Mouse (Mus musculus) hindbrain, embryonic 11.5 days (tissue): ENCODE measurements around the gene Il6ra. TPM values are rescaled to one million over a fixed set of nuclear protein-coding genes. Genes with fewer than 3 reads are reported as not detected.

Experiments used
- ATAC-seq: fragments of 200-750 bp; cut with Nextera tagmentation; 2 replicates; pipeline ENCODE4 v1.8.0; 2017; ENCODE audit warnings: mild to moderate bottlenecking, moderate TSS enrichment, moderate library complexity; ENCODE audit not compliant: low FRiP score
- DNase-seq: peaks from one replicate; pipeline ENCODE4 v3.0.0-alpha.2; 2015; ENCODE audit warnings: low spot score
- H3K27ac ChIP-seq: fragments of 300-500 bp; sonication (generic); 2 replicates; pipeline ENCODE4 v1.5.1; 2014; ENCODE audit warnings: mild to moderate bottlenecking, low read depth, low read length
- H3K27me3 ChIP-seq: fragments of 300-500 bp; sonication (generic); 2 replicates; pipeline ENCODE4 v1.6.1; 2014; ENCODE audit warnings: mild to moderate bottlenecking, low read length, moderate library complexity, mixed read lengths; ENCODE audit not compliant: control insufficient read depth, insufficient read depth
- H3K36me3 ChIP-seq: fragments of 300-500 bp; sonication (generic); 2 replicates; pipeline ENCODE4 v1.6.1; 2014; ENCODE audit warnings: mild to moderate bottlenecking, low read length, moderate library complexity, mixed read lengths; ENCODE audit not compliant: control insufficient read depth, insufficient read depth
- H3K4me1 ChIP-seq: fragments of 300-500 bp; sonication (generic); replicated peaks from 2 replicates; pipeline ENCODE4 v1.6.1; 2014; ENCODE audit warnings: low read length, mixed read lengths; ENCODE audit not compliant: control insufficient read depth, insufficient read depth
- H3K4me2 ChIP-seq: fragments of 300-500 bp; sonication (generic); replicated peaks from 2 replicates; pipeline ENCODE4 v1.6.1; 2014; ENCODE audit warnings: mild to moderate bottlenecking, low read depth, low read length
- H3K4me3 ChIP-seq: fragments of 300-500 bp; sonication (generic); 2 replicates; pipeline ENCODE4 v1.5.1; 2014; ENCODE audit warnings: low read depth, low read length
- H3K9ac ChIP-seq: fragments of 300-500 bp; sonication (generic); 2 replicates; pipeline ENCODE4 v1.6.1; 2014; ENCODE audit warnings: low read depth, low read length
- H3K9me3 ChIP-seq: fragments of 300-500 bp; sonication (generic); 2 replicates; pipeline ENCODE4 v1.6.1; 2016; ENCODE audit warnings: low read length; ENCODE audit not compliant: control insufficient read depth
- WGBS: fragments of 180-500 bp; shearing (Covaris S2); extraction: QIAGEN DNeasy Blood & Tissue Kit; methylation state at CpG from one replicate; pipeline ENCODE4 v1.1.7; 2014; 5-methylcytosine and 5-hydroxymethylcytosine counted together
- polyA plus RNA-seq: library from polyadenylated mRNA; unstranded; fragments of >200 nt; fragmentation: Nextera tagmentation; extraction: Ambion mirVana; gene quantifications from 2 replicates; pipeline ENCODE4 v1.2.1, GENCODE M21; 2014

Gene Il6ra
- polyA plus RNA-seq, 1 experiment from 2014 or later = 0.22 TPM

DNA sequence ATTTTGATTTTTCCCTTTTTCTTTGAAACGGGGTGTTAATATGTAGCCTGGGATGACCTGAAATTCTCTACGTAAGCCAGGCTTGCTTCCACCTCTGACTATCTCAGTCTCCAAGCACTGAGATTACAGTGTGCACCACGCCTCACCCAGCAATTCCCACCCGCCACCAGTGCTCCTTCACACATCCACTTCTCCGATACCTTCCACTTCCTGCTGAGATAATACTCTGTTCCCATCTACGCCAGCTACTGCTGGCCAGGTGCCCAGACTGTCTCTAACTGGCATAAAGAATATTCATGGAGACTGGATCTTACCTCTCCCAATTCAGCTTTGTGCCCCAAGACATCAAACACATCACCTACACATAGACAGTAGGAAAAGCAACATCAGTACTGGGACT lies 35.7 kb upstream of the Il6ra start:
- Histone ChIP-seq H3K4me2 (no peak overlapping the region), H3K27me3 (no peaks in the 10 kb centered on the region), H3K9me3 (no peaks in the 10 kb centered on the region), H3K4me3 (no peak overlapping the region), H3K9ac (no peak overlapping the region), H3K36me3 (peaks cover 34% of the 10 kb centered on the region), H3K4me1 (no peaks in the 10 kb centered on the region), H3K27ac (no peak overlapping the region)
- WGBS = 96% methylated on average over 6 of the region's 6 CpGs
- DNase-seq = no peak
- ATAC-seq = no peak

DNA sequence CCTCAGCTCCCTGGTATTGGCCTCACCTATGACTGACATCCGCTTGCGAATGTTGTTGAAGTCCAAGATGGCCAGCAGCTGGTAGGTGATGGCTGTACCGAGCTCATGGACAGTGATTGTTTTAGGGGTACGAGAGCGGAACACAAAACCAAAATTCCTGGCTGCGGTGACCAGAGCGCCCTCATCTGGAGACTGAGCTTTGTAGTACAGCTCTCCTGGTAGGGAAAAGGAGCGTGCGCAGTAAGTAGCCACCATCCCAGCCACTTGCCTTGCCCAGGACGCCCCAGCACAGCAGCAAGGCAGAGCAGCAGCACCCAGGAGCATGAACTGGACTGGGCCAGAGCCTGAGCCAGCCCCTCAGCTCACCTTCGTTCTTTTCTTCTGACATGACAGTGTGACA lies 35.0 kb upstream of the Il6ra start:
- ATAC-seq (no peak), DNase-seq (no peak)
- Histone ChIP-seq H3K36me3 (peaks cover 37% of the 10 kb centered on the region), H3K4me3 (no peak overlapping the region), H3K9me3 (no peaks in the 10 kb centered on the region), H3K4me1 (no peaks in the 10 kb centered on the region), H3K27me3 (no peaks in the 10 kb centered on the region), H3K9ac (no peak overlapping the region), H3K27ac (no peak overlapping the region), H3K4me2 (no peak overlapping the region)
- WGBS = 91% methylated on average over 11 of the region's 11 CpGs

DNA sequence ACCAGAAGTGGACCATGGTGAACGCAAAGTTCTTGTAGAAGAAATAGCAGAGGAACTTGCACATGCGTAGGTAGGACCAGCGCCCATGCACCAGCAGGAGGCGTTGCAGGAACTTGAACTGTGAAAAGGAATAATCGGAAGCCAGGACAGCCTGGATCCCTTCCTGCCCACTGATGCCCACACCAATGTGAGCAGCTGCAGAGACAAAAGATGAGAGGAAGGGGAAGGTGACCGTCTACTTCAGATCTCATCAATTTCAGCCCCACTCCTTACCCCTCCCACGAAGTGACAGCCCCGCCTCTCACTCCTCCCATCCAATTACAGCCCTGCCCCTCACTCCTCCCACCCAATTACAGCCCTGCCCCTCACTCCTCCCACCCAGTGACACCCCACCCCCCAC lies 32.0 kb upstream of the Il6ra start:
- Histone ChIP-seq H3K9ac (no peak overlapping the region), H3K36me3 (peaks cover 22% of the 10 kb centered on the region), H3K4me3 (no peak overlapping the region), H3K27me3 (no peaks in the 10 kb centered on the region), H3K9me3 (no peaks in the 10 kb centered on the region), H3K27ac (no peak overlapping the region), H3K4me1 (no peaks in the 10 kb centered on the region), H3K4me2 (no peak overlapping the region)
- 81% methylated on average over 8 of the region's 8 CpGs for WGBS
- DNase-seq = no peak
- ATAC-seq = no peak

DNA sequence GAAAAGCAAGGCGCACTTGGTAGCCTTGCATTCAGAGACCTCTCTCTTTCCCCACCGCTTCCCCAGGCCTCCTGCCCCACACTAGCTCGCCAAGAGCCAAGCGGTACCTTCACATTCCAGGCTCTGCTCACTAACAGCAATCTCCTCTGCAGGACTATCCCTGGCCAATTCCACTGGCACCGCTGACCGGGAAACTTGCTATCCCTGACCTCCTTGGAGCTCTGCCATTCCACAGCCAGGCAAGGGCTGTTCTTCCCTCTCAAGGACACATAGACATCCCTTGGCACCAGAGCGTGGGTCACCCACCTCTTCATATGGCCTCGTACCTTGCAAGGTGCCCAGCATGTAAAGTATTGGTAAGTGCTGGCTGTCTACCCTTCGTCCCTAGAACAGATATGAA lies 29.9 kb upstream of the Il6ra start:
- H3K4me3 ChIP-seq = no peak overlapping the region
- no peaks in the 10 kb centered on the region for H3K9me3 ChIP-seq
- no peak overlapping the region for H3K9ac ChIP-seq
- peaks cover 23% of the 10 kb centered on the region for H3K36me3 ChIP-seq
- ATAC-seq (no peak), DNase-seq (no peak)
- H3K4me1 ChIP-seq = no peaks in the 10 kb centered on the region
- WGBS = 91% methylated on average over 9 of the region's 9 CpGs
- no peaks in the 10 kb centered on the region for H3K27me3 ChIP-seq
- no peak overlapping the region for H3K27ac ChIP-seq
- H3K4me2 ChIP-seq = no peak overlapping the region

DNA sequence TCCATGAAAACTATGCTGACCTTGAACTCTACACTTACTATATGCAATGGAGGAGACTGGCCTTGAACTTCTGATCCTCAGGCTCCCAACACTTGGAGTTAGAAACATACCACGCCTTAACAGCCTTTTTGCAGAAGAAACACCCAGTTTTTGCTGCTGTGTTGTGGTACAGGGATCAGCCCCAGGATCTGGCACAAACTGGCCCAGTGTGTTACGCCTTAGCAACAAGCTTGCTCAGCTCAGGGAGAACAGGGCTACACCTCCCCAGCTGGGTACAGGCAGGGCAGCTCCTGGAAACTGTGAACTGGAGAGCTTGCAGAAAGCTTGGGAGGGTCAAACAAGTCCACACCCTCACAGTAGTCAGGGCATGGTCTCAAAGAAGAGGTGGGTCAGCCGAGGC lies 23.5 kb upstream of the Il6ra start:
- Histone ChIP-seq H3K4me2 (no peak overlapping the region), H3K27me3 (no peaks in the 10 kb centered on the region), H3K36me3 (peaks cover 3% of the 10 kb centered on the region), H3K27ac (no peak overlapping the region), H3K4me3 (no peak overlapping the region), H3K9me3 (no peaks in the 10 kb centered on the region), H3K9ac (no peak overlapping the region), H3K4me1 (no peaks in the 10 kb centered on the region)
- no peak for DNase-seq
- ATAC-seq = no peak
- 93% methylated on average over 3 of the region's 3 CpGs for WGBS

DNA sequence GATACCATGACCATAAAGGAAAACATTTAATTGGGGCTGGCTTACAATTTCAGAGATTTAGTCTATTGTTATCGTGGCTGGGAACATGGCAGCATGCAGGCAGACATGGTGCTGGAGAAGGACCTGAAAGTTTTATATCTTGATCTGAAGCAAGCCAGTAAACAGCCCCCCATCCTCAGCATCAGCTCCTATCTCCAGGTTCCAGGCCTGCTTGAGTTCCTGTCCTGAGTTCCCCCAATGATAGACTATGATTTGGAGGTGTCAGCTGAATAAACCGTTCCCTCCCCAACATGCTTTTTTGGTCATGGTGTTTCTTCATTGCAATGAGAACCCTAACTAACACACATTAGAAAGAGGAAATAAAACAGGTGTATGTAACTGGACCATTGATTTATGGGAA lies 19.9 kb upstream of the Il6ra start:
- Histone ChIP-seq H3K4me1 (no peaks in the 10 kb centered on the region), H3K36me3 (no peaks in the 10 kb centered on the region; the same call in 1 of the 2 replicates), H3K4me3 (no peak overlapping the region), H3K9ac (no peak overlapping the region), H3K9me3 (no peaks in the 10 kb centered on the region), H3K4me2 (no peak overlapping the region), H3K27me3 (no peaks in the 10 kb centered on the region), H3K27ac (no peak overlapping the region)
- ATAC-seq = no peak
- 87% methylated on average over 2 of the region's 2 CpGs for WGBS
- no peak for DNase-seq

DNA sequence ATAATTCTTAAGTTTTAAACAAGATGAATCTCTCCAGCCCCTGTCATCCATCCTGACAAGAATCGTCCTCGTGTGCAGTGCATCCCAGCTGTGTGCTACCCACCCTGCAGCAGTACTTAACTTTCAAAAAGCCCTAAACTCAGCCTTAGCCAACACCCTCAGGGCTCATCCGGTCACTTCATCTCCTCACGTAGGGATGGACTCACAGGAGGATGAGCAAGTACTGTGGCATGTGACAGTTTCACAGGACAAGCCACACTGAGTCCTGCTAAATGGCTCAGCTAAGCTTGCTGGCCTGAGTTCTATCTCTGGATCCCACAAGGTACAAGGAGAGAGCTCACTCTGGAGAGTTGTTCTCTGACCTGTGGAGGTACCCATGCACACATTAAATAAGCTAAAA lies 16.0 kb upstream of the Il6ra start:
- ATAC-seq (no peak), DNase-seq (no peak)
- Histone ChIP-seq H3K27ac (no peak overlapping the region), H3K36me3 (no peaks in the 10 kb centered on the region), H3K4me1 (no peaks in the 10 kb centered on the region), H3K27me3 (no peaks in the 10 kb centered on the region), H3K4me3 (no peak overlapping the region), H3K9me3 (no peaks in the 10 kb centered on the region), H3K4me2 (no peak overlapping the region), H3K9ac (no peak overlapping the region)
- 79% methylated on average over 4 of the region's 4 CpGs for WGBS

DNA sequence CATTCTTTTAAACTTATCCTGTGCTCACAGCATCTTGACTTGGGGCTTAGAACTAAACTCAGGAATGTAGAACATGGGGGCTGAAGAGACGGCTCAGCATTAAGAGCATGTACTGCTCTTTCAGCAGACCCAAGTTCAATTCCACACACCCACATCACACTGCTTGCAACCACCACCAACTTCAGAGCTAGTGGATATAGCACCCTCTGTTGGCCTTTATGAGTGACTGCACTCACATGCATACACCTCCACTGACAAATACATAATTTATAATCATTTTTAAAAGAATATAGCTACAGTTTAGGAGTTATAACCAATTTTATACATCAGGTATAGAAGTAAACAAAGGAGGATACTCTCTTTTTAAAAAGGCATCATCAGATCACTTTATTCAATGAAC lies 13.4 kb upstream of the Il6ra start:
- Histone ChIP-seq H3K36me3 (no peaks in the 10 kb centered on the region), H3K4me3 (no peak overlapping the region), H3K27me3 (no peaks in the 10 kb centered on the region), H3K9ac (no peak overlapping the region), H3K4me2 (no peak overlapping the region), H3K9me3 (no peaks in the 10 kb centered on the region), H3K4me1 (no peaks in the 10 kb centered on the region), H3K27ac (no peak overlapping the region)
- ATAC-seq = no peak
- no peak for DNase-seq
- WGBS = 90% methylated on average over 1 of the region's 1 CpGs

DNA sequence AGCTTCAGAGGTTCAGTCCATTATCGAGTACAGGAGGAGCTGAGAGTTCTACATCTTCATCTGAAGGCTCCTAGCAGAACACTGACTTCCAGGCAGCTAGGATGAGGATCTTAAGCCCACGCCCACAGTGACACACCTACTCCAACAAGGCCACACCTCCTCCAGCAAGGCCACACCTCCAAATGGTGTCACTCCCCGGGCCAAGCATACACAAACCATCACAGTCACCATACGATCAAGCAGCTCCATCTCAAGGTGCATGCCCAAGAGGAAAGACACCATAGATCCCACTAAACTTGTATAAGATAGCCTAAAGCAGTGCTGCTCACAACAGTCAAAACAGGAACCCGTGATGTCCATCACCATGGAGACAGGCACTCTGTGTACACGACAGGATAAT lies 7.7 kb upstream of the Il6ra start:
- WGBS = 73% methylated on average over 6 of the region's 6 CpGs
- H3K27ac ChIP-seq = no peak overlapping the region
- no peaks in the 10 kb centered on the region for H3K36me3 ChIP-seq
- ATAC-seq (no peak), DNase-seq (no peak)
- no peaks in the 10 kb centered on the region for H3K27me3 ChIP-seq
- H3K4me3 ChIP-seq = no peak overlapping the region
- no peaks in the 10 kb centered on the region for H3K9me3 ChIP-seq
- H3K4me1 ChIP-seq = no peaks in the 10 kb centered on the region
- no peak overlapping the region for H3K4me2 ChIP-seq
- H3K9ac ChIP-seq = no peak overlapping the region
